15 mouse cellular contexts compared by ENCODE assay signal in genomic region chr8:119098261-119098660, GRCm38 (mm10).
DNase-seq lines count a peak whose midpoint lies in the region; ATAC-seq lines count a peak whose summit lies in the region.
"Had no signal": no experiment of that assay in that cellular context is flagged by ENCODE, and none has a peak within 500 bp of the region (broad histone marks: within the 10 kb centered on the region; RNA-seq: fewer than 3 reads in every experiment).

No protein-coding gene starts in this region.

- 9% methylated on average over 6 of the region's 6 CpGs for WGBS in lung, embryonic 15.5 days

- H3K4me1 ChIP-seq in lung, embryonic 15.5 days: no peaks in the 10 kb centered on the region
- H3K4me1 ChIP-seq: heart, embryonic 13.5 days; liver, embryonic 12.5 days had no signal

- H3K9ac ChIP-seq in lung, embryonic 15.5 days: no peak overlapping the region
- H3K9ac ChIP-seq: heart, embryonic 13.5 days; hindbrain, embryonic 13.5 days; liver, embryonic 12.5 days had no signal

- H3K9me3 ChIP-seq in lung, embryonic 15.5 days: no peaks in the 10 kb centered on the region
- H3K9me3 ChIP-seq: heart, embryonic 13.5 days; hindbrain, embryonic 13.5 days had no signal

- no peaks in the 10 kb centered on the region for H3K36me3 ChIP-seq in lung, embryonic 15.5 days
- H3K36me3 ChIP-seq: heart, embryonic 13.5 days; hindbrain, embryonic 13.5 days; liver, embryonic 12.5 days had no signal

- intact Hi-C loops in heart, postnatal 14 days (cut with DNase I): no loop called here
- intact Hi-C loops in heart, postnatal 25 days (cut with DNase I): no loop called here

- DNase-seq in heart, postnatal 14 days: peak; percentile 2 to 16
- no peak for DNase-seq in heart, postnatal 25 days (ENCODE audit: low spot score)
- DNase-seq in lung, postnatal 36 days: no peak
- peak; percentile 43 for DNase-seq in testis, postnatal 10 days (ENCODE audit: low spot score)
- DNase-seq in testis, postnatal 14 days (ENCODE audit: low spot score): no peak
- no peak for DNase-seq in cerebellum, adult 9-11 months
- DNase-seq in thymus, postnatal 4 days: no peak
- DNase-seq: cerebellum, postnatal 25 days; gastrocnemius, postnatal 25 days; layer of hippocampus, postnatal 36 days; left cerebral cortex, postnatal 4 days had no signal

- no peaks in the 10 kb centered on the region for H3K27me3 ChIP-seq in lung, embryonic 15.5 days
- H3K27me3 ChIP-seq: heart, embryonic 13.5 days; hindbrain, embryonic 13.5 days; liver, embryonic 12.5 days had no signal

- no peak overlapping the region for H3K4me3 ChIP-seq in lung, embryonic 15.5 days
- H3K4me3 ChIP-seq: heart, embryonic 13.5 days; hindbrain, embryonic 13.5 days; liver, embryonic 12.5 days had no signal

- H3K4me2 ChIP-seq in lung, embryonic 15.5 days: no peak overlapping the region
- H3K4me2 ChIP-seq: heart, embryonic 13.5 days; hindbrain, embryonic 13.5 days; liver, embryonic 12.5 days had no signal

- no peak overlapping the region for H3K27ac ChIP-seq in lung, embryonic 15.5 days
- H3K27ac ChIP-seq: heart, embryonic 13.5 days; hindbrain, embryonic 13.5 days; liver, embryonic 12.5 days had no signal

- peak; percentile 41; the same call in 1 of the 2 replicates for ATAC-seq in lung, embryonic 15.5 days (ENCODE audit: borderline replicate concordance, extremely low read depth, low FRiP score, low TSS enrichment)
- ATAC-seq: liver, embryonic 12.5 days had no signal

Comparison
In these comparisons a context has a peak if more than half of its experiments do, and no peak if none do; other contexts are left out.
1. DNase-seq: peak in heart, postnatal 14 days (2 of 2) and testis, postnatal 10 days (single experiment); none in heart, postnatal 25 days (single experiment), lung, postnatal 36 days (single experiment), testis, postnatal 14 days (single experiment), cerebellum, adult 9-11 months (single experiment) and thymus, postnatal 4 days (single experiment).